Mouse (Mus musculus): ENCODE measurements at regions not wholly inside any gene's neighbourhood (a gene's known extent, or its start where the extent isn't known, plus 50 kb on each side); places are given as distances from the start of the nearest gene placed in this dataset.

DNA sequence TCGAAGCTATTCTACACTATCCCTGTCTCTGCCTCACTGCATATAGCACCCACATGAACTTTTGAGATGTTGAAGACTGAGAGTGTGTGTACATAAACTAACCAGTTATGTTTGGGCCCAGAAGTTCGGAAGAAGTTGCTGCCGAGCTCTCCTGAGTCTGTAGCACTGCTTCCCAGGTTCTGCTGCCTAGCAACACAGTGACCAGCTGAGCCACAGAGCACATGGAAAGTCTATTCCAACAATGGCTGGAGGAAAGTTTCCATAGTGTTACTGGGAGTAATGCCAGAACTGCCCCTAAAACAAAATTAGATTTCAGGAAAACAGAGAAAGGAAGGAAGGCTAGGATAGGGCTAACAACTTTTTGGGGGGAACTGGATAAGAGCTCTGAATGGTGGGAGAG is 489.2 kb upstream of the Marcks start:
- Histone ChIP-seq H3K9me3 (replicated peaks) (no peaks in the 10 kb centered on the region), H3K4me3 (no peak overlapping the region), H3K27me3 (replicated peaks) (peaks cover 35% of the 10 kb centered on the region), H3K36me3 (no peaks in the 10 kb centered on the region), H3K27ac (ENCODE audit: poor library complexity, severe bottlenecking) (no peak overlapping the region), H3K9ac (no peak overlapping the region), H3K4me1 (replicated peaks) (no peaks in the 10 kb centered on the region), H3K4me2 (no peak overlapping the region)
- WGBS = 72% methylated on average over 3 of the region's 3 CpGs
- peak; percentile 68; the same call in 1 of the 2 replicates for ATAC-seq (ENCODE audit: insufficient number of reproducible peaks, low FRiP score)

DNA sequence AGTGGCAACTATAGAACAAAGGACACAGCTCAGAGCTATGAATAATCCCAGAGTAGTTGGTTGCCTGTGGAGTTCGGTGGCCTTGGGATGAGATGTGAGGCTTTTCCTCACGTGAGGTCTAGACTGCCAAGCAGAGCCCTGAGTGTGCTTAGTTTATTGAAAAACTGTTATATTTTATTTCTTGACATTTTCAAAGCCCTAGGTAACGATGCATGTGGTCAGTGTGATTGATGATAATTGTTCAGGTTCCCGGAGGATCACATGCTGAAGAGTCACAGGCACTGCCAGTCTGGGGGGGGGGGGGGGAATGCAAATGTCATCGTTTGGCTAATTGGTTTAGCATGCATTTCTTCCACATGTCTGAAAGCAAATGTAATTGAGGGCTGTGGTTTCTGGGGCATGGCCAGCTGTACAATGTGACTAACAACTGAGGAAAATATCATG is 488.1 kb upstream of the Marcks start:
- H3K9ac ChIP-seq = no peak overlapping the region
- 68% methylated on average over 5 of the region's 5 CpGs for WGBS
- H3K4me1 ChIP-seq (replicated peaks) = no peaks in the 10 kb centered on the region
- no peak overlapping the region for H3K4me3 ChIP-seq
- no peak overlapping the region for H3K4me2 ChIP-seq
- H3K27ac ChIP-seq (ENCODE audit: poor library complexity, severe bottlenecking) = no peak overlapping the region
- no peaks in the 10 kb centered on the region for H3K9me3 ChIP-seq (replicated peaks)
- no peak for ATAC-seq (ENCODE audit: insufficient number of reproducible peaks, low FRiP score)
- H3K36me3 ChIP-seq = no peaks in the 10 kb centered on the region
- H3K27me3 ChIP-seq (replicated peaks) = peaks cover 36% of the 10 kb centered on the region

DNA sequence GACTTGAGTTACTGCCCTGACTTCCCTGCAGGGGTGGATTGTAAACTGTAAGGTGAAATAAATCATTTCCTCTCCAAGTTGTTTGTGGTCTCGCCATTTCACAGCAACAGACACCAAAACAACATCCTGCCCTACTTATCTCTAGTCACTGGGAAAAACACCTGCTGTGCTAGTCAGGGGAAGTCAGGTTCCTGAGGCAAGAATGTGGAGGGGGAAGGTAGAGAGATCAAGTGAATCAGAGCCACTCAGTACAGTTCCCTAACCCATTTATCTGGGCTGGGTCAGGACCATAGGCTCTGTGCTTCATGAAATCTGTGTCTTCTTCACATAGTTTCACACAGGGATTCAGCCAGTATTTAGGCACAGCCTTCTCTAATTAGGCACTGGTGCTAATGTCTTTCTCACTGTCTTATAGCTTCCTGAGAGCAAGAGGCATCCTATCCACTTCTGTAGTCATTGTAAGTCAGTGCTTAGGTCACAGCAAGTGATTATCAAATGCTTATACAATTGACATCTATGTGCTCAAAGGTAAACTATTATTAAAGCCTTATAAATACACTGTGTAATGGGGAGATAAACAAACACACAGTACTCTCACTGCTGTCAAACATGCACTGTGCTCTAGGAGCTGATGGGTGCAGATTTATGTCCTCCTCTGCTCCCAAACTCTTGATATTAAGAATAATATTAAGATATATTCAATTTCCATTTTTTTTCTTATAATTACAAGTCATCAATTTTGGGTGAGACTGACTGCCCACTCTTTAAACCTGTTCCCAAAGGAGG is 487.4 kb upstream of the Marcks start:
- H3K27ac ChIP-seq (ENCODE audit: poor library complexity, severe bottlenecking) = no peak overlapping the region
- no peaks in the 10 kb centered on the region for H3K9me3 ChIP-seq (replicated peaks)
- H3K27me3 ChIP-seq (replicated peaks) = peaks cover 38% of the 10 kb centered on the region
- WGBS = 53% methylated on average over 1 of the region's 1 CpGs
- no peaks in the 10 kb centered on the region for H3K36me3 ChIP-seq
- ATAC-seq (ENCODE audit: insufficient number of reproducible peaks, low FRiP score) = peak; percentile 54; the same call in 1 of the 2 replicates
- H3K4me2 ChIP-seq = no peak overlapping the region
- no peak overlapping the region for H3K9ac ChIP-seq
- no peak overlapping the region for H3K4me3 ChIP-seq
- no peaks in the 10 kb centered on the region for H3K4me1 ChIP-seq (replicated peaks)

DNA sequence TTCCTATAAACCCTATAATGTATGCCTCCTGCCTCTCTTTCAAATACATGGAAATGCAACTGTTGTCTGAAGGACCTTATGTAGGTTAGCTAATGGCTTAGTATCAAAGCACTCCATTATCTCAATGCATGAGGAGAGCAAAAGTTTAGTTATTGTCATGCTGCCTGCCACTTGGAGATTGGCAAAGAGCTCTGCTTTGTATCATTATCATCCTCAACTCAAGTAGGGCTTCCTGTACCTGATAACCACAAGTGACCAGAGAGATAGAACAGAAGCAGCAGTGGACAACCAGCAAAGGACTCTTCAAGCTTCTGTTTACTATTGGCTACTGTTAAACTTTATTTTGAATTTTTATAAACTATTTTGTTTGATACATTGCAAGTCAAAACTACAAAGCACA is 484.3 kb upstream of the Marcks start:
- Histone ChIP-seq H3K4me2 (no peak overlapping the region), H3K36me3 (no peaks in the 10 kb centered on the region), H3K4me1 (replicated peaks) (peaks cover 4% of the 10 kb centered on the region), H3K27ac (ENCODE audit: poor library complexity, severe bottlenecking) (no peak overlapping the region), H3K9me3 (replicated peaks) (no peaks in the 10 kb centered on the region), H3K27me3 (replicated peaks) (peaks cover 34% of the 10 kb centered on the region), H3K9ac (no peak overlapping the region), H3K4me3 (no peak overlapping the region)
- ATAC-seq (ENCODE audit: insufficient number of reproducible peaks, low FRiP score) = peak; percentile 83

DNA sequence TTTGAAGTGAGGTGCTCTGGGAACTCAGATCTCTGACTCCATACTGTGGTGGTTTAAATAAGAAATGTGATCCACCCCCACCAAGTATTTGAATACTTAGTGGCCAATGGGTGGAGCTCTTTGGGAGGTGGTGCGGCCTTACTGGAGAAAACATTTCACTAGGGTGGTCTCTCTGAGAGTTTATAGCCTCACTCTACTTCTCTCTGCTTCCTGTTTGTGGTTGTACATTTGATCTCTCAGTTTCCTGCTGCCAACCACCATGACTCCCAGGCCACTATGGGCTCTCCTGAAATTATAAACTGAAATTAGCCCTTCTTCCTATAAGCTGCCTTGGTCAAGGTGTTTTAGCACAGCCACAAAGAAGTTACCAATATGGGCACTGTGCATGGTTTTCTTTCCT is 479.9 kb upstream of the Marcks start:
- 96% methylated on average over 1 of the region's 1 CpGs for WGBS
- Histone ChIP-seq H3K4me1 (replicated peaks) (peaks cover 15% of the 10 kb centered on the region), H3K4me3 (no peak overlapping the region), H3K9ac (no peak overlapping the region), H3K9me3 (replicated peaks) (no peaks in the 10 kb centered on the region), H3K4me2 (no peak overlapping the region), H3K27ac (ENCODE audit: poor library complexity, severe bottlenecking) (no peak overlapping the region), H3K27me3 (replicated peaks) (peaks cover 8% of the 10 kb centered on the region), H3K36me3 (no peaks in the 10 kb centered on the region)
- ATAC-seq (ENCODE audit: insufficient number of reproducible peaks, low FRiP score) = no peak

DNA sequence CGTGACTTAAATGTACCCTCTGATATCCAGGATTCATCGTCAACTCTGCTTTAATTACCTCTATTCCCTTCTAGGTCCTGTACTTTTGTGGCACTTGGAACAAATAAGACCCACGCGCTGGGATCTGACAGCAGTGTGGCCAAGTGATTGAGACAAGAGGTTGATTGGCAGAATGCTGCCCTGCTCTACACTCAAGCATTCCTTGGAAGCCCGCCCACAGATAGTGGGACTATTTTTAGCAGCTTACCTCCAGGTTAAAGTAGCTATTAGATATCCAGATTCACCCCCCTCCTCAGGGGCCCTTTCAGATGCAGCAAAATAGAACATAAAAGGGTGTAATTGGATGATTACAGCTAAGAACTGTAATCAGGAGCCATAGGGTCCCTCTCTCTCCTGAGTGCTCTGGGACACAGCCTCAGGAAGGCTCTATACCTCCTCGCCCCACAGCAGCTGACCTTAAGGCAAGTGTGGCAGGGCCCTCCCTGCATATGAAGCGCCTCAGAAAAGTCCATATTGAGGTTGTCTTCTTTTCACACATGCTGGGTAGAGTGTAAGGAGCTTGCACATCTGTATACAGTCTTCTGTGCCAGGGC is 479.1 kb upstream of the Marcks start:
- H3K27ac ChIP-seq (ENCODE audit: poor library complexity, severe bottlenecking) = peak overlapping the region; percentile 78
- H3K4me2 ChIP-seq = peak overlapping the region; percentile 44

DNA sequence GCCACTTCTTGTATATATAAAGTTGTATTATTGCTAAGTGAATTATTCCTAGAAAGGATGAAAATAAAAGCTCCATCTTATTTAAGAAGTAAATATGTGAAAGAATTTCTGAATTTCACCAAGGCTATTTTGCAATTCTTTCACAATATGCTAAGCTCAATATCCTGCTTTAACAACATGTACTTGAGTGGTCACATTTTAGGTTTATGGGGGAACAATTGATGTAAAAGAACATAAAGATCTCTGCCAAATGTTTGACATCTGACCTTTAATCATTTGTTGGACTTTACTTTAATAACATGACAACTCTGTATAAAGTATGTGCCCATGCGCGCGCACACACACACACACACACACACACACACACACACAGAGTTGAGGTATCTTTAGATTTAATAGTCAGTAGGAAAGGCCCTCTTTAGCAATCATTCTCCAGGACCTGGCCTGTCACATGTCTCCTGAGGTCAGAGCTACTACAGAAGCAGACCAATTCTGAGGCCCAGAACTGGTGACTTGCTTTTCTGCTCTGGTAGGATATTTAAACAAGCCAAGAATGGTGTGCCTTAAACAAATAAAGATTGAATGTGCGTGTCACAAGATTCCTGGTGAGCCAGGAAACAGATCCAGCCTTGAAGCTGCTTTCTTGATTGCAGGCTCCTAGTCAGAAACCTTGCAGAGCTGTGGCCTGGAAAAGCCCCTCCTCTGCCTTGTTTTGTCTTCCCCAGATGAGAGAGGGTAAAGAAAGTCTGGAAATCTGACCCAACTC is 477.4 kb upstream of the Marcks start:
- ATAC-seq (ENCODE audit: insufficient number of reproducible peaks, low FRiP score) = 0 out of 2 replicates have a peak, but pooled peaks have one; percentile 23
- H3K9ac ChIP-seq = no peak overlapping the region

More for the DNA sequence above, 479.1 kb upstream of the Marcks start:
- H3K9ac ChIP-seq = no peak overlapping the region
- H3K27me3 ChIP-seq (replicated peaks) = peaks cover 8% of the 10 kb centered on the region
- no peak overlapping the region for H3K4me3 ChIP-seq
- H3K36me3 ChIP-seq = no peaks in the 10 kb centered on the region
- peaks cover 15% of the 10 kb centered on the region for H3K4me1 ChIP-seq (replicated peaks)
- H3K9me3 ChIP-seq (replicated peaks) = no peaks in the 10 kb centered on the region
- WGBS = 36% methylated on average over 7 of the region's 7 CpGs
- peak; percentile 38; the same call in 1 of the 2 replicates for ATAC-seq (ENCODE audit: insufficient number of reproducible peaks, low FRiP score)

DNA sequence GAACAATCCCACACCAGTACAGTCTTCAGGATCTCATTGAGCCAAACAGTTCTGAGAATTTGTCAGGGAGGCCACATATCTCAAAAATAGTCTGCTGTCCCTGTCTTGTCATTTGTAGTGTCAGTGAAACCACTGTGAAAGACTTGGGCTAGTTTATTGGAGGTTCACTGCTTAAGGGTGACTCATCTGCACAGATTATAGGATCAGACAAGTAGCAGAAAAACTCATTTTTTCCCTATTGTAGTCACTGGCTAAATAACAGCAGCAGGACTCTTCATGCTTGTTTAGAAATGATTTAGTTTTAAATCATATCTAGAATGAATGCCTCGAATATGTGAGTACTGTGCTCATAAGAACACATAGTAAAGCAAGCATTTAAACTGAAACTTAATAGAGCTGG is 475.2 kb upstream of the Marcks start:
- Histone ChIP-seq H3K4me1 (replicated peaks) (peaks cover 15% of the 10 kb centered on the region), H3K4me2 (no peak overlapping the region), H3K9me3 (replicated peaks) (no peaks in the 10 kb centered on the region), H3K27me3 (replicated peaks) (no peaks in the 10 kb centered on the region), H3K27ac (ENCODE audit: poor library complexity, severe bottlenecking) (no peak overlapping the region), H3K4me3 (no peak overlapping the region), H3K9ac (no peak overlapping the region), H3K36me3 (no peaks in the 10 kb centered on the region)
- WGBS = 70% methylated on average over 1 of the region's 1 CpGs
- no peak for ATAC-seq (ENCODE audit: insufficient number of reproducible peaks, low FRiP score)

More for the DNA sequence above, 477.4 kb upstream of the Marcks start:
- H3K4me2 ChIP-seq = no peak overlapping the region
- no peaks in the 10 kb centered on the region for H3K36me3 ChIP-seq
- WGBS = 76% methylated on average over 4 of the region's 4 CpGs
- H3K27ac ChIP-seq (ENCODE audit: poor library complexity, severe bottlenecking) = no peak overlapping the region
- peaks cover 5% of the 10 kb centered on the region for H3K27me3 ChIP-seq (replicated peaks)
- no peak overlapping the region for H3K4me3 ChIP-seq
- peaks cover 15% of the 10 kb centered on the region for H3K4me1 ChIP-seq (replicated peaks)
- H3K9me3 ChIP-seq (replicated peaks) = no peaks in the 10 kb centered on the region

DNA sequence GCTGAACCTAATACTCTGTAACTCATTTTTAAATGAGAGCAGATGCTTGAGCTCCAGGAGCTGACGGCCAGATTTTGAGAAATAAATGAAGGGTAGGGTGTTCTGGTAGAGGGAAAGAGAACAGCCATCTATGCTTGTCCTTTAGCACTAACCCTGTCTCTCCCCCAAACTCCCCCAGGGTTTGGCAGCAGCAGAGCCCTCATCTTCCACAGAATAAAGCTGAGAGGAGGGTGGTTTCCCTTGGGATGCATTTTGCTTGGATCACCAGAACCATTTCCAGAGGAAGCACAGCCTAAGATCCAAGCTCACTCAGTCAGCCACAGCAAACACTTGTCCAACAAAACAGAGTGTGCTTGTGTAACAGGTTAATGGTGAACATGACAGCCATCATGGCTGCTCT is 464.8 kb upstream of the Marcks start:
- no peaks in the 10 kb centered on the region for H3K36me3 ChIP-seq
- no peak overlapping the region for H3K27ac ChIP-seq (ENCODE audit: poor library complexity, severe bottlenecking)
- no peak overlapping the region for H3K4me3 ChIP-seq
- H3K4me1 ChIP-seq (replicated peaks) = no peaks in the 10 kb centered on the region
- no peak for ATAC-seq (ENCODE audit: insufficient number of reproducible peaks, low FRiP score)
- WGBS = 79% methylated on average over 1 of the region's 1 CpGs
- H3K9me3 ChIP-seq (replicated peaks) = no peaks in the 10 kb centered on the region
- H3K4me2 ChIP-seq = no peak overlapping the region
- no peak overlapping the region for H3K9ac ChIP-seq
- H3K27me3 ChIP-seq (replicated peaks) = no peaks in the 10 kb centered on the region

DNA sequence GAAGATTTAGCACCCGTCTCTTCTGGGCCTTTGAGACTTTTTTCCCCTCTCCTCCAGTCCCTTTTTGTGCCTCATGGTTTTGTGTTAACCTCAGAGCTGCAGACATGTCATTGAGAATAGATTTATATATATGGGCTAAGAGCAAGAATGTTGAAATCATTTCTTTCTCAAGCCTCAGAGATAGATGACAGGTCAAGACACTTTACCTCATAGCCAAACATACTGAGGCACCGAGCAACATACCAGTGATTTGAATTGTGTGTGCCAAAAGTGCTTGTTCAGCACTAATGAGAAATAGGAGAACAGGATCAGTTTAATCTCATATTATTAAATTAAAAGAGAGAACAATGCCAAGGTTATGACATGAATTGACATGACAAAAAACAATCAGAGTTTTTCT is 464.2 kb upstream of the Marcks start:
- no peak for ATAC-seq (ENCODE audit: insufficient number of reproducible peaks, low FRiP score)
- H3K4me3 ChIP-seq = no peak overlapping the region
- H3K9ac ChIP-seq = no peak overlapping the region
- H3K27me3 ChIP-seq (replicated peaks) = no peaks in the 10 kb centered on the region
- H3K9me3 ChIP-seq (replicated peaks) = no peaks in the 10 kb centered on the region
- no peaks in the 10 kb centered on the region for H3K36me3 ChIP-seq
- H3K27ac ChIP-seq (ENCODE audit: poor library complexity, severe bottlenecking) = no peak overlapping the region
- H3K4me1 ChIP-seq (replicated peaks) = no peaks in the 10 kb centered on the region
- WGBS = 64% methylated on average over 2 of the region's 2 CpGs
- no peak overlapping the region for H3K4me2 ChIP-seq

DNA sequence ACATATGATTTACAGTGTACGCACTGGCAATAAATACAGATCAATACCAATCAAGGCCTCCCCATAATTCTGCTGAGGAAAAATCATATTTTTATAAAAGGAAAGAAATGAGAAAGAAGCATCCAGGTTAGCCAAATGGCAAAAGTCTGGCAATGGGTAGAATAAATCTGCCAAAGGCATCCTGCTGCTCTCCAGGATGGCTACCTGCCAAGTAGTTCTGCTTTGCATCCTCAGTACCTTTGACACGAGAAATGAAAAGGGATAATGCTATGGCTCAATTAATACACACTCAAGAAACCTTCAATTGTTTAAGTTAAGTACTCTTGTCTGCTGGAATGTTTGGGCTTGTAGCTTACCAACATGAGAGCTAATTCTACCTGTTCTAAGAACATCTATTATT is 451.2 kb upstream of the Marcks start:
- no peak overlapping the region for H3K4me2 ChIP-seq
- no peaks in the 10 kb centered on the region for H3K4me1 ChIP-seq (replicated peaks)
- no peak overlapping the region for H3K27ac ChIP-seq (ENCODE audit: poor library complexity, severe bottlenecking)
- no peak for ATAC-seq (ENCODE audit: insufficient number of reproducible peaks, low FRiP score)
- no peak overlapping the region for H3K9ac ChIP-seq
- no peak overlapping the region for H3K4me3 ChIP-seq
- 64% methylated on average over 2 of the region's 2 CpGs for WGBS
- no peaks in the 10 kb centered on the region for H3K9me3 ChIP-seq (replicated peaks)
- H3K27me3 ChIP-seq (replicated peaks) = no peaks in the 10 kb centered on the region
- H3K36me3 ChIP-seq = no peaks in the 10 kb centered on the region

Measured in heart, embryonic 12.5 days (tissue).